Mouse (Mus musculus) heart, embryonic 13.5 days (tissue): ENCODE results near the gene Arpin. TPM values are rescaled to one million over a fixed set of nuclear protein-coding genes. Genes with fewer than 3 reads are reported as not detected.

ENCODE experiments used
- ATAC-seq: fragments of 200-750 bp; cut with Nextera tagmentation; 2 replicates; pipeline ENCODE4 v1.8.0; 2017; ENCODE audit warnings: moderate TSS enrichment; ENCODE audit not compliant: insufficient number of reproducible peaks, low FRiP score, low TSS enrichment; ENCODE audit errors: extremely low read depth
- H3K27ac ChIP-seq: fragments of 300-500 bp; sonication (generic); replicated peaks from 2 replicates; pipeline ENCODE4 v1.5.1; 2015; ENCODE audit warnings: moderate library complexity, mild to moderate bottlenecking, inconsistent platforms
- H3K27me3 ChIP-seq: fragments of 300-500 bp; sonication (generic); replicated peaks from 2 replicates; pipeline ENCODE4 v1.6.1; 2015; ENCODE audit warnings: mild to moderate bottlenecking, inconsistent platforms
- H3K36me3 ChIP-seq: fragments of 300-500 bp; sonication (generic); 2 replicates; pipeline ENCODE4 v1.6.1; 2015; ENCODE audit warnings: mild to moderate bottlenecking, inconsistent platforms
- H3K4me1 ChIP-seq: fragments of 300-500 bp; sonication (generic); 2 replicates; pipeline ENCODE4 v1.6.1; 2015; ENCODE audit warnings: inconsistent platforms
- H3K4me2 ChIP-seq: fragments of 300-500 bp; sonication (generic); 2 replicates; pipeline ENCODE4 v1.6.1; 2015; ENCODE audit warnings: inconsistent platforms, mild to moderate bottlenecking, moderate library complexity
- H3K4me3 ChIP-seq: fragments of 300-500 bp; sonication (generic); 2 replicates; pipeline ENCODE4 v1.5.1; 2015; ENCODE audit warnings: moderate library complexity, mild to moderate bottlenecking, inconsistent platforms
- H3K9ac ChIP-seq: fragments of 300-500 bp; sonication (generic); 2 replicates; pipeline ENCODE4 v1.6.1; 2015; ENCODE audit warnings: inconsistent platforms, mild to moderate bottlenecking, moderate library complexity
- H3K9me3 ChIP-seq: fragments of 300-500 bp; sonication (generic); 2 replicates; pipeline ENCODE4 v1.6.1; 2016; ENCODE audit warnings: inconsistent platforms
- WGBS: fragments of 180-500 bp; shearing (Covaris S2); methylation state at CpG from one replicate; pipeline ENCODE4 v1.1.7; 2015; ENCODE audit warnings: mixed read lengths; 5-methylcytosine and 5-hydroxymethylcytosine counted together
- polyA plus RNA-seq: library from polyadenylated mRNA; unstranded; fragments of >200 nt; fragmentation: Nextera tagmentation; extraction: Ambion mirVana; gene quantifications from 2 replicates; pipeline ENCODE4 v1.2.1, GENCODE M21; 2015

The Arpin gene
- polyA plus RNA-seq, 1 experiment from 2014 or later: 27.8 TPM

DNA sequence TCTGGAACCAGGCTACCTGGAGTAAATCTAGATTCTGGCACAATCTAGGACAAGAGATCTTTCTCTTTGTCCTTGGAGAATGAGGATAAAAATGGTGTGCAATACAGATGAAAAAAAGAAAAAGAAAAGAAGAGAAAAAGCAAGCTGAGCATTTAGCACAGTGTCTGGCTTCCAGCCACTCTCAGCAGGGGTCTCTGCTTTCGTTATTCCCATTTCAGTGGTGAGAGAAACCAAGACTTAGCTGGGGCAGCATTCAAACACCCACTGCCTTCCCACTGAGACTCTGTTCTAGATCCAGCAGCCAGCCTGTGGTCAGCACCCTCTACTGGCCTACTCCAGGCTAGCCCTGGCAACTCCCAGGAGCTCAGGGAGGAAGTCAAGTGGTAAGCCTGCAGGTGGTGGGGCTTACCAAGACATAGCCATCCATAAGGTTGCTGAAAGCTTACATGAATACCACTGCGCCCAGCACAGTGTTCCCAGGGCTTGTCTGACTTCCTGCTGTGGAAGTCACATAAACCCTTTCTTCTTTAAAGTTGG lies 6.6 kb downstream of the Arpin start:
- Histone ChIP-seq H3K27ac (no peak overlapping the region), H3K9ac (no peak overlapping the region), H3K9me3 (no peaks in the 10 kb centered on the region), H3K4me2 (no peak overlapping the region), H3K4me1 (no peaks in the 10 kb centered on the region), H3K4me3 (no peak overlapping the region), H3K36me3 (peaks cover 42% of the 10 kb centered on the region), H3K27me3 (no peaks in the 10 kb centered on the region)
- WGBS: 66% methylated on average over 2 of the region's 2 CpGs
- no peak for ATAC-seq

DNA sequence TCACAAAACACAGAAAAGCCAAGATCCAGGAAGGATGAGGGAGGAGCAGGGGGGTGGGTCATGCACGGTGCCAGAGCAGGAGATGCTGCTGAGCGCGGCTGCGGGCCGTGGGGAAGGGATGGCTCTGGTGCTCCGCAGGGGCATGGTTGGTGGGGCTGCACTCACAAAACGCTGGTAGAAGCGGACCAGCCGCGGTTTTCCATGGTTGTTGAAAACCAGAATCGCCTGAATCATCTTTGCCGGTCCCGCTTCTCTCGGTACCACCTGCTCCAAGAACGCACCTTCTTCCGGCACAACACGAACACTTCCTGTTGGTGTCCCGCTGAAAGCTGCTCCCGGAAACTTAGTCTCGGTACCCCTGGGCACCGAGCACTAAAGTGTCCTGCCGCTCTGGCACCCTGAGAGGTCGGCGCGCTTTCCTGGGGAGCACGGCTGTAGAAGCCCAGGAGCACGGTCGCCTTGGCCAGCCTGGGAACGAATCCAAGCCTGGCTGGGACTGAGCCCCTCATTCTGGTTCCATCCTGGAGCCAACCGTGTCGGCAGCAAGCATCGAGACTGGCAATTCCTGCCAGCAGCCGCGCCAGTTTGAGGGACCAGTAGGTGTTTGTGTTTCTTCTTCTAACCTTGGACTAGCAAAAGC lies 14.7 kb downstream of the Arpin start, which contains the start of gene Ap3s2:
Ap3s2 (minus strand) TSS at position 306 of the 640 bp plus-strand sequence.
- under 1% methylated on average over 34 of the region's 34 CpGs for WGBS

DNA sequence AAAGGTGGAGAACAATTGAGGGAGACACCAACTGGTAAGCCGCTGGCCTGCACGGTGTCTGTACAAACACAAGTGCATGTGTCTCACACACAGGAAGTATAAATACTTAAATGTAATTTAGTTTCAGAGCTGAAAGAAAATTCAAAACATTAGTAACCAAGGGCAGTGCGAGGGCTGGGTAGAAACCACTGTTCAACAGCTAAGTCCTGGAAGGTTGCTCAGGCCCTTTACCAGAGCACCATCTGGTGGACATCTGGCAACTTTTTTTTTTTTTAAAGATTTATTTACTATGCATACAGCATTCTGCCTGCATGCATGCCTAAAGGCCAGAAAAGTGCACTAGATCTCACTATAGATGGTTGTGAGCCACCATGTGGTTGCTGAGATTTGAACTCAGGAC lies 20.6 kb downstream of the Arpin start:
- Histone ChIP-seq H3K4me2 (no peak overlapping the region), H3K4me3 (no peak overlapping the region), H3K36me3 (peaks cover 48% of the 10 kb centered on the region), H3K27ac (no peak overlapping the region), H3K9me3 (no peaks in the 10 kb centered on the region), H3K9ac (no peak overlapping the region), H3K4me1 (peaks cover 2% of the 10 kb centered on the region), H3K27me3 (no peaks in the 10 kb centered on the region)
- 74% methylated on average over 3 of the region's 3 CpGs for WGBS
- no peak for ATAC-seq

More for the DNA sequence above, 14.7 kb downstream of the Arpin start, which contains the start of gene Ap3s2:
- peak within 1 kb of the TSS; percentile 88 for H3K9ac ChIP-seq
- peak within 1 kb of the TSS; percentile 80 for H3K4me3 ChIP-seq
- peak within 1 kb of the TSS; percentile 74 for H3K27ac ChIP-seq
- H3K9me3 ChIP-seq: no peaks in the 10 kb centered on the region
- no peaks in the 10 kb centered on the region for H3K27me3 ChIP-seq
- peak; percentile 73; the same call in 1 of the 2 replicates for ATAC-seq
- peaks cover 14% of the 10 kb centered on the region for H3K36me3 ChIP-seq
- H3K4me2 ChIP-seq: peak within 1 kb of the TSS; percentile 80
- peaks cover 12% of the 10 kb centered on the region for H3K4me1 ChIP-seq

DNA sequence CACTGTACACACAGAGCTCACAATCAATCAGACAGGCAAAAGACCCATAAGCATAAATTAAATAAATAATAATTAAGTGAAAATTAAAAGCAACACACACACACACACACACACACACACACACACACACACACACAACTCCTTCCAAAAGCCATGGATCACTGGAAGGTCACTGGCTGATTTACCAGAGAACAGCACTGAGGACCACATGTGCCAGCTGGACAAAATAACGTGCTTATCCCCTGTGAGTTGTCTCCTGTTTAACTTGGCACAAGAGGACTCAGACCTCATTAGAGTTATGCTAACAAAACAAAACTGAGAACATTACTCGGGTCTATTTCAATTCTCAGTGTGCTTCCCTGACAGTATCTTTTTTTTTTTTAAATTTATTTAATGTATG lies 27.8 kb downstream of the Arpin start:
- peaks cover 10% of the 10 kb centered on the region for H3K4me1 ChIP-seq
- no peak overlapping the region for H3K4me3 ChIP-seq
- peaks cover 68% of the 10 kb centered on the region for H3K36me3 ChIP-seq
- 58% methylated on average over 2 of the region's 2 CpGs for WGBS
- no peaks in the 10 kb centered on the region for H3K27me3 ChIP-seq
- H3K9ac ChIP-seq: no peak overlapping the region
- no peak for ATAC-seq
- no peaks in the 10 kb centered on the region for H3K9me3 ChIP-seq
- H3K4me2 ChIP-seq: no peak overlapping the region
- no peak overlapping the region for H3K27ac ChIP-seq

DNA sequence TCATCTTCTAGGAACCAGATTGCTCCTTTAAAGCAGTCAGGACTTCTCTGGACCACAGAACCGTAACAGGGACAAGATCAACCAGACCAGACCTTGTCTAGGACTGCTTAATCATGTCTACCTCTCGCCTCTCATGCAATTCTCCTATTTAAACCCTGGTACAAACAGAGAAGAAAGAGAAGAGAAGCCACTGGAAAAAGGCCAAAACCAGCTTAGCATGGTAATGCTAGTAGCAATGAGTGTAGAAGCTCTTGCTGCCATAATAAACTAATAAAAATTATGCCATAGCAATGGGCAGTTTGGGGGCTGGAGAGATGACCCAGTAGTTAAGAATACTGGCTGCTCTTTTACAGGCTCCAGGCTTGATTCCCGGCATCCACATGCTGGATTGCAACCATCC lies 28.2 kb downstream of the Arpin start:
- Histone ChIP-seq H3K4me2 (no peak overlapping the region), H3K9ac (no peak overlapping the region), H3K9me3 (no peaks in the 10 kb centered on the region), H3K27ac (no peak overlapping the region), H3K27me3 (no peaks in the 10 kb centered on the region), H3K36me3 (peaks cover 69% of the 10 kb centered on the region), H3K4me3 (no peak overlapping the region), H3K4me1 (peaks cover 10% of the 10 kb centered on the region)
- no peak for ATAC-seq
- WGBS: 85% methylated on average over 3 of the region's 3 CpGs

DNA sequence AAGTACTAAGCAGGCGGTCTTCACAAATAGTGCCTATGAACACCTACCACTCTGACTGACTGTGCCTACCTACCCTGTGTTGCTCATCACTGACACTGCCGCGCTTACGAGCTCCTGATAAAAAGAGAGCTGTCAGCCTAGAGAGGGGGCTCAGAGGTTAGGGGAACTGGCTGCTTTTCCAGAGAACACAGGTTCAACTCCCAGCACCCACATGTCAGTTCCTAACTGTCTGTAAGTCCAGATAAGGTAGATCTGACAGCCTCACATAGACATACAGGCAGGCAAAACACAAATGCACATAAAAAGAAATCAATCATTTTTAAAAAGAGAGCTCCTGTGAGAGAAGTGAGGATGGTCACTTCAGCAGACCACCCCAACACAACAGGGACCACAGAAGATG lies 30.0 kb downstream of the Arpin start:
- H3K9ac ChIP-seq: no peak overlapping the region
- H3K4me2 ChIP-seq: no peak overlapping the region
- H3K36me3 ChIP-seq: peaks cover 76% of the 10 kb centered on the region
- H3K4me1 ChIP-seq: peaks cover 10% of the 10 kb centered on the region
- ATAC-seq: no peak
- WGBS: 74% methylated on average over 4 of the region's 4 CpGs
- H3K27ac ChIP-seq: no peak overlapping the region
- no peaks in the 10 kb centered on the region for H3K9me3 ChIP-seq
- H3K4me3 ChIP-seq: no peak overlapping the region
- H3K27me3 ChIP-seq: no peaks in the 10 kb centered on the region

DNA sequence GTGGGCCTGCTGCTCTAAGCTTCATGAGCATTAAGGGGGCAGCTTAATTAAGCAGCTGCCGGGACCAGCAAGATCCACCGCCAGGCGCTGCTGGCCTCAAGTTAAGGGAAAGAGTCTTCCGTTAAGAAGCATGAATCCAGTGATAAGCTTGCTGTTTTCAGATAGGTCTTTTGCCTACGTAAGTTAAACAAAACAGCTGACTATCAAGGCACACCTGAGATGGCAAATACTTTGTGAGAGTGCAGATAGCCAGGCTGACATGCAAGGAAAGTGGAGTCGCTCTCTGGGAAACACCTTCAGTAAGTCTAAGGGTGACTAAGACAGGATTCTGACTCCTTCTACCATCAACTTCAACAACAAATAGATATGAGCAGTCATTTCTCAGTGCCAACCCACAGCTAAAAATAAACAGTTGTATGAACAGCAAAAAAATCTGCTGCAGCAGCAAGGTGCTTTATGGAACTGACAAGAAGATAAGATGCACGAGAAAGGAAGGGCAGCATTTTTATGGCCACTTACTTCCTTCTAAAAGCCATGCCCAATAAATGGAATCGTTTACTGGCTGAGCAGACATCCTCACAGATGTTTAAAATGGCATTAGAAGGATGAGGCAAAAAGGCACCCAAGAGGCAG lies 31.9 kb downstream of the Arpin start:
- ATAC-seq: no peak
- H3K4me3 ChIP-seq: no peak overlapping the region
- no peak overlapping the region for H3K27ac ChIP-seq
- no peak overlapping the region for H3K4me2 ChIP-seq
- H3K4me1 ChIP-seq: peaks cover 10% of the 10 kb centered on the region
- H3K27me3 ChIP-seq: no peaks in the 10 kb centered on the region
- H3K9me3 ChIP-seq: no peaks in the 10 kb centered on the region
- no peak overlapping the region for H3K9ac ChIP-seq
- 60% methylated on average over 8 of the region's 8 CpGs for WGBS
- peaks cover 75% of the 10 kb centered on the region for H3K36me3 ChIP-seq

DNA sequence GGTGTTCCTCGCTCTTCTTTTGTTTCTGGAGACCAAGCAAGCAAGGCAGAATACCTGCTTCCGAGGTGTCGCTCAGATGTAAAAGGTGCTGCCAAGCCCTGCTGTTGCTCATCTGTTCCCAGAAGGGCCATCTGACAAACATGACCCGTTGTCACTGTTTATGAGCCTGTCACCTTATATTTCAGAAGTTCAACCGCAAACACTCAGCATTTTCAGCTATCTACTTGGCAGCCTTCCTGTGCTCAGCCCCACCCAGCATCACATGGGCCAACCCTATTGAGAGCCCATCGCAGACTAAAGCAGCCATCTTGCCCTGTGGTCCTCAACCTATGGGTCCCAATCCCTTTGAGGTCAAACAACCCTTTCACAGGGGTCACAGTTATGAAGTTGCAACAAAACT lies 34.4 kb downstream of the Arpin start:
- no peak overlapping the region for H3K4me3 ChIP-seq
- H3K27me3 ChIP-seq: no peaks in the 10 kb centered on the region
- H3K27ac ChIP-seq: no peak overlapping the region
- H3K4me2 ChIP-seq: no peak overlapping the region
- peaks cover 10% of the 10 kb centered on the region for H3K4me1 ChIP-seq
- WGBS: 90% methylated on average over 6 of the region's 6 CpGs
- H3K9me3 ChIP-seq: no peaks in the 10 kb centered on the region
- ATAC-seq: no peak
- H3K36me3 ChIP-seq: peaks cover 69% of the 10 kb centered on the region
- H3K9ac ChIP-seq: no peak overlapping the region

DNA sequence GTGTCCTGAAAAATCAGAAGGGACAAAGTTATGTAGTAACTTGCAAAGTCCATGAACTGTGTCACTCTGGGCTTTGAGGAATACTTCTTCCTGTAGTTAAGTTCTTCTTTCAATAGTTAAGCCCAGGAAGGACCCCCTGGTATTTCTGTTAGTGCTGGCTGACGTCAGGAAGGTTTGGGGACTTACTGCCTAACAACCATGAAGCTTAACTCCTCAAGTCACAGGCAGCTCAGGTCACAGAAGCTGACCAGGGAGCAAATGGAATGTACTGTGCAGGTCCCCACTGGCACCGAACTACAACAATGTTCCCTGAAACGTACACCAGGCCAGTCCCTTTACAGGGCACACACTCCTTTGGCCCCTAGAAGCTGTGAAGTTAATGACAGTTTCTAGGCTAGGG lies 39.9 kb downstream of the Arpin start:
- Histone ChIP-seq H3K9ac (no peak overlapping the region), H3K27ac (no peak overlapping the region), H3K9me3 (no peaks in the 10 kb centered on the region), H3K36me3 (peaks cover 44% of the 10 kb centered on the region), H3K4me2 (no peak overlapping the region), H3K4me3 (no peak overlapping the region), H3K27me3 (no peaks in the 10 kb centered on the region), H3K4me1 (peaks cover 35% of the 10 kb centered on the region)
- 68% methylated on average over 3 of the region's 3 CpGs for WGBS
- no peak for ATAC-seq

DNA sequence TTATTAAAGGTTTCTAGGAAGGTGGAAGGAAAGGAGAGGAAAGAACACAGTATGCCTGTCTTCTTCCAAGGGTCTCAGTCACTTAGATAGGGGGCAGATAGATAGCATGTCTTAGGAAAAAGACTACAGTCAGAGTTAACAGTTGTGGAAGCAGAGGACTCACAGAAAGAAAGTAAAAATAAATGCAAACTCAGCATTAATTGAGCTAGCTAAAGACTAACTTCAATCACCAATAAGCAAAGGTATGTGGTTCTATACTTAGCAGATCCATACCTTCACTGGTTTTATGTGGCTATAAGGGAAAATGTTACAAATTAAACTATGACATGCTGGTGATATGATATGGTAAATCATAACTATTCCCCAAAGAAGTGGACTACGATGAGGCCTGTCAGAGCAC lies 40.4 kb downstream of the Arpin start:
- H3K9ac ChIP-seq: no peak overlapping the region
- H3K4me3 ChIP-seq: no peak overlapping the region
- H3K9me3 ChIP-seq: no peaks in the 10 kb centered on the region
- no peak for ATAC-seq
- peaks cover 40% of the 10 kb centered on the region for H3K36me3 ChIP-seq
- 93% methylated on average over 1 of the region's 1 CpGs for WGBS
- no peaks in the 10 kb centered on the region for H3K27me3 ChIP-seq
- H3K4me2 ChIP-seq: no peak overlapping the region
- no peak overlapping the region for H3K27ac ChIP-seq
- peaks cover 37% of the 10 kb centered on the region for H3K4me1 ChIP-seq

DNA sequence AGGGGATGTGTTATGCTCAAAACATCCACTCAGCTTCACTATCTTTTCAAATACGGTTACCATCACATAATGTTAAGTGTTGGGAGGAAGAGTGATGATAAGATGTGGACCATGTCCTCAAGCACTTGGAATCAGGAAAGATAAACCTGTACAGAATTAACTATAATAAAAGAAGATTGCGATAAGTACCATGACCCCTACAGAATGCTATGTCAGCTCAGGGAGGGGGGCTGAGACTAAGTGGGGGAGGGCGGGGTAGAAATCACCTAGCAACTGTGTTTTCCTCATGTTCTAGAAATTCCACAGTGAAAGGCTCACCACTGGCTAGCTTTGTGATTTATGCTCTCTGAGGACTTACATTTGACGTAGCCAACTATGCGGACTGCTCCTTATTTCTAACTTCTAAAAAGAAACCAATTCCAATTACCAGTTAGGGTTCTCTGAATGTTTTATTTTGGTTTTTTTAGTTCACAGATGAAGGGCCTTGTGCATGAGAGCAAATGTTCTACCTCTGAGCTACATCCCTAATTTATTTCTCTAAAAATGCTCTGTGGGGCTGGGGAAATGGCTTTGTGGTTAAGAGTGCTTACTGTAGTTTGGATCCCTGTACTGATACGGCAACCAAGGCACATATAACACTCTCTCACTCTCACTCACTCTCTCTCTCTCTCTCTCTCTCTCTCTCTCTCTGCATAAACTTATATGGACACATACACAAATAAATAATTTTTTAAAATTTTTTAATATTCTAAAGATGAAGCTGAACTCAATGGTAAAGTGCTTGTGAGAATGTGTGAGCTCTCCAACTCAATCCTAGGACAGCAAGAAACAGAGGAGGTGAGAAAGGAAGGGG lies 42.4 kb downstream of the Arpin start:
- Histone ChIP-seq H3K27me3 (no peaks in the 10 kb centered on the region), H3K36me3 (peaks cover 33% of the 10 kb centered on the region), H3K9ac (no peak overlapping the region), H3K4me1 (peaks cover 37% of the 10 kb centered on the region), H3K4me2 (no peak overlapping the region), H3K4me3 (no peak overlapping the region), H3K9me3 (no peaks in the 10 kb centered on the region), H3K27ac (peak overlapping the region; percentile 50; the same call in 1 of the 2 replicates)
- no peak for ATAC-seq
- 58% methylated on average over 6 of the region's 6 CpGs for WGBS
